Mouse (Mus musculus) MEL (cell line): ENCODE measurements at regions not wholly inside any gene's neighbourhood (a gene's known extent, or its start where the extent isn't known, plus 50 kb on each side); places are given as distances from the start of the nearest gene placed in this dataset.

Experiments
- CTCF ChIP-seq, 3 experiments: IDR thresholded peaks in 2 of 3; conservative IDR thresholded peaks in 1 of 3; 2 replicates each; pipeline ENCODE4 v1.5.1; 2011 to 2012; ENCODE audit warnings: low read length in 3 of 3, low read depth in 2 of 3, mild to moderate bottlenecking in 2 of 3, improper control_type of control experiment in 1 of 3, inconsistent platforms in 1 of 3, mixed read lengths in 1 of 3, moderate library complexity in 1 of 3; ENCODE audit not compliant: control insufficient read depth in 1 of 3, insufficient read depth in 1 of 3, poor library complexity in 1 of 3, severe bottlenecking in 1 of 3
- EP300 ChIP-seq, 2 experiments: IDR thresholded peaks; 2 replicates each; pipeline ENCODE4 v1.6.1; 2011; ENCODE audit warnings: improper control_type of control experiment in 2 of 2, low read length in 2 of 2, low read depth in 1 of 2, mild to moderate bottlenecking in 1 of 2
- MAX ChIP-seq: IDR thresholded peaks from 2 replicates; pipeline ENCODE4 v1.6.1; 2011; ENCODE audit warnings: low read length, improper control_type of control experiment
- MYC ChIP-seq: IDR thresholded peaks from 2 replicates; pipeline ENCODE4 v1.6.1; 2011; ENCODE audit warnings: low read depth, mild to moderate bottlenecking, low read length, improper control_type of control experiment, moderate library complexity
- POLR2A ChIP-seq, 2 experiments: IDR thresholded peaks; 2 replicates each; pipeline ENCODE4 v1.6.1; 2011 to 2012; ENCODE audit warnings: low read length in 2 of 2, mild to moderate bottlenecking in 2 of 2, control low read depth in 1 of 2, improper control_type of control experiment in 1 of 2, low read depth in 1 of 2, moderate library complexity in 1 of 2; ENCODE audit not compliant: control insufficient read depth in 1 of 2, insufficient read depth in 1 of 2, poor library complexity in 1 of 2
- RAD21 ChIP-seq: IDR thresholded peaks from 2 replicates; pipeline ENCODE4 v1.6.1; 2011; ENCODE audit warnings: mild to moderate bottlenecking, low read depth, low read length, improper control_type of control experiment
- USF1 ChIP-seq: IDR thresholded peaks from 2 replicates; pipeline ENCODE4 v1.6.1; 2014; ENCODE audit warnings: low read depth, mild to moderate bottlenecking, inconsistent platforms, low read length, improper control_type of control experiment, moderate library complexity
- ZC3H11A ChIP-seq: IDR thresholded peaks from 2 replicates; pipeline ENCODE4 v1.6.1; 2012; ENCODE audit warnings: low read depth, mild to moderate bottlenecking, inconsistent platforms, low read length, improper control_type of control experiment

GRCm38 (mm10) chr13:73107250-73107993 lies 152.9 kb upstream of the Irx4 start:
- TF ChIP-seq MYC (no peak), POLR2A (IDR thresholded peaks at IDR 0.05; ENCODE audit: control insufficient read depth in 1 of 2, insufficient read depth in 1 of 2, low read depth in 1 of 2, low read length in 2 of 2, poor library complexity in 1 of 2) (no peak), ZC3H11A (no peak), MAX (no peak), CTCF (IDR thresholded peaks at IDR 0.05 in 2 of 3, conservative IDR thresholded peaks at IDR 0.05 in 1 of 3; ENCODE audit: control insufficient read depth in 1 of 3, insufficient read depth in 1 of 3, low read depth in 2 of 3, low read length in 3 of 3, poor library complexity in 1 of 3, severe bottlenecking in 1 of 3) (no peak), RAD21 (no peak), USF1 (no peak), EP300 (IDR thresholded peaks at IDR 0.05; ENCODE audit: low read depth in 1 of 2, low read length in 2 of 2) (no peak)
